Mouse (Mus musculus) brain, embryonic 14.5 days (tissue): ENCODE measurements around the gene Hadha.

Source experiments
- CTCF ChIP-seq: fragments of 200-500 bp; IDR thresholded peaks from 2 replicates; pipeline ENCODE4 v1.5.1; 2012; ENCODE audit warnings: inconsistent platforms, mild to moderate bottlenecking, moderate library complexity, borderline replicate concordance; ENCODE audit not compliant: insufficient read depth, insufficient read length; ENCODE audit errors: extremely low read depth
- POLR2A ChIP-seq: fragments of 200-500 bp; IDR thresholded peaks from 2 replicates; pipeline ENCODE4 v1.6.1; 2012; ENCODE audit warnings: mild to moderate bottlenecking, inconsistent platforms, borderline replicate concordance; ENCODE audit not compliant: poor library complexity, insufficient read depth, insufficient read length, severe bottlenecking; ENCODE audit errors: extremely low read depth

DNA sequence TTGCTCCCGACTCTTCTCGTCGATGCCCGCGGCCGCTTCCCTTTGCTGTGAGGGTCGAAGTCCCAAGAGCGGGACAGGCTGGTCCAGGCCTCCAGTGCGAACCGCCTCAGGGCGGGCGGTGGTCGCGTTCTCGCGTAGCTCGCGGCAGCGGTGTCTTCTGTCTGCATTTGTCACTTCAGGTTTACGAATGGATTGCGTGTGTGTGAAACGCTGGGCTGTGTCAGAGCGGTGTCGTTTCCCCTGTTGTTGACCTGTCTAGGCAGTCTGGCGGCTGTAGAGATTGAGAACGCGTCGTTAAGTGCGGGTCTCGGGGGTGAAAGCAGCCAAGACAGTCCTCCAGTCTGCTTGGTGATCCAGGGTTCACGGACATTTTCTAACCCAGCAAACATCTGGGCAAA lies 432 bp upstream of the Hadha start:
- no peak for TF ChIP-seq POLR2A
- no peak for TF ChIP-seq CTCF
